Mouse (Mus musculus) brain, embryonic 14.5 days (tissue): ENCODE data around the gene Cacng7.

ENCODE experiments used
- CTCF ChIP-seq: fragments of 200-500 bp; IDR thresholded peaks from 2 replicates; pipeline ENCODE4 v1.5.1; 2012; ENCODE audit warnings: inconsistent platforms, mild to moderate bottlenecking, moderate library complexity, borderline replicate concordance; ENCODE audit not compliant: insufficient read depth, insufficient read length; ENCODE audit errors: extremely low read depth
- POLR2A ChIP-seq: fragments of 200-500 bp; IDR thresholded peaks from 2 replicates; pipeline ENCODE4 v1.6.1; 2012; ENCODE audit warnings: mild to moderate bottlenecking, inconsistent platforms, borderline replicate concordance; ENCODE audit not compliant: poor library complexity, insufficient read depth, insufficient read length, severe bottlenecking; ENCODE audit errors: extremely low read depth

GRCm38 (mm10) chr7:3303789-3304188, 29.0 kb upstream of the Cacng7 start:
- TF ChIP-seq CTCF: no peak
- no peak for TF ChIP-seq POLR2A
